Mouse (Mus musculus) gonadal fat pad, adult 2 months (tissue): ENCODE results near the gene Etd. TPM values are rescaled to one million over a fixed set of nuclear protein-coding genes. Genes with fewer than 3 reads are reported as not detected.
"Not testable (repeated sequence)": the region's sequence is repeated elsewhere in the genome, so short reads cannot be mapped to it uniquely, and the experiment has no call there.

Source experiments
- DNase-seq: peaks from one replicate; pipeline ENCODE4 v3.0.0-alpha.2; 2012; ENCODE audit warnings: low read depth
- polyA plus RNA-seq: library from polyadenylated mRNA; depleted of rRNA; stranded (reverse); fragments of >200 nt; gene quantifications from 2 replicates; pipeline ENCODE4 v1.2.3, GENCODE M21; 2012; rRNA removed

The Etd gene
- polyA plus RNA-seq, result not detected in 2 replicates

- no peak for DNase-seq
These were observed at the start of gene Etd for GRCm38 (mm10) chrX:53434618-53435017. Etd (plus strand) TSS chrX:53434918.

- no peak for DNase-seq
These were observed 48.4 kb upstream of the Etd start for GRCm38 (mm10) chrX:53386362-53386761.

GRCm38 (mm10) chrX:53432888-53433287 is 1.8 kb upstream of the Etd start:
- no peak for DNase-seq

GRCm38 (mm10) chrX:53459573-53459972 is 24.9 kb downstream of the Etd start:
- DNase-seq, result no peak

- DNase-seq, result not testable (repeated sequence)
These were observed 29.5 kb downstream of the Etd start for GRCm38 (mm10) chrX:53464194-53464593.

Other genes with a start within 250 kb of the Etd start
- 0.18 TPM in 1 of 2 replicates, not detected in the other for gene Plac1, start 194.8 kb upstream of the Etd start, polyA plus RNA-seq
- 1.6 and 2.8 TPM in 2 replicates for gene Fam122b, start 165.1 kb upstream of the Etd start, polyA plus RNA-seq
- gene Fam122c, start 161.5 kb upstream of the Etd start, polyA plus RNA-seq, result 0.30 TPM in 1 of 2 replicates, not detected in the other
- gene Mospd1, start 64.4 kb upstream of the Etd start, polyA plus RNA-seq, result 13.0 and 21.1 TPM in 2 replicates
- gene Rtl8c, start 173.1 kb downstream of the Etd start, polyA plus RNA-seq, result 27.6 and 29.7 TPM in 2 replicates
- not detected in 2 replicates for gene Gm14597, start 174.1 kb downstream of the Etd start, polyA plus RNA-seq
- gene Rtl8a, start 208.8 kb downstream of the Etd start, polyA plus RNA-seq, result 107 and 154 TPM in 2 replicates
- gene Rtl8b, start 235.5 kb downstream of the Etd start, polyA plus RNA-seq, result 125 and 206 TPM in 2 replicates